Mouse (Mus musculus) urinary bladder, adult 18-20 months (tissue): Measurements from ENCODE around the gene Enpp6.
A peak's percentile ranks its signal among the peaks of the same experiment; 100 is the strongest.
"Not testable (repeated sequence)": the region's sequence is repeated elsewhere in the genome, so short reads cannot be mapped to it uniquely, and the experiment has no call there.

Experiments used
- DNase-seq, 2 experiments: peaks; one replicate each; pipeline ENCODE4 v3.0.0; 2022; ENCODE audit warnings: low spot score in 2 of 2, mixed read lengths in 2 of 2

Gene Enpp6

GRCm38 (mm10) chr8:46995931-46996664 is 9.4 kb downstream of the Enpp6 start:
- DNase-seq: no peak

GRCm38 (mm10) chr8:47005676-47006075 is 19.0 kb downstream of the Enpp6 start:
- DNase-seq: no peak

GRCm38 (mm10) chr8:47006785-47007184 is 20.1 kb downstream of the Enpp6 start:
- no peak for DNase-seq

GRCm38 (mm10) chr8:47008220-47008773 is 21.6 kb downstream of the Enpp6 start:
- DNase-seq: no peak

- DNase-seq: peak; percentile 18 to 51
These were observed 29.7 kb downstream of the Enpp6 start for GRCm38 (mm10) chr8:47016268-47016946.

- no peak for DNase-seq
These were observed 34.5 kb downstream of the Enpp6 start for GRCm38 (mm10) chr8:47021135-47021555.

- DNase-seq: no peak
These were observed 37.9 kb downstream of the Enpp6 start for GRCm38 (mm10) chr8:47024612-47025011.

GRCm38 (mm10) chr8:47026841-47027490 is 40.3 kb downstream of the Enpp6 start:
- DNase-seq: no peak

- no peak for DNase-seq
These were observed 41.8 kb downstream of the Enpp6 start for GRCm38 (mm10) chr8:47028474-47028873.

- no peak for DNase-seq
These were observed 43.6 kb downstream of the Enpp6 start for GRCm38 (mm10) chr8:47030321-47030720.

- no peak for DNase-seq
These were observed 45.4 kb downstream of the Enpp6 start for GRCm38 (mm10) chr8:47032081-47032480.

GRCm38 (mm10) chr8:47033976-47034375 is 47.3 kb downstream of the Enpp6 start:
- no peak for DNase-seq

- no peak for DNase-seq
These were observed 49.8 kb downstream of the Enpp6 start for GRCm38 (mm10) chr8:47036501-47036900.

- DNase-seq: no peak
These were observed 50.7 kb downstream of the Enpp6 start for GRCm38 (mm10) chr8:47037405-47037804.

- not testable (repeated sequence) for DNase-seq
These were observed 53.5 kb downstream of the Enpp6 start for GRCm38 (mm10) chr8:47040215-47040614.

- no peak for DNase-seq
These were observed 59.7 kb downstream of the Enpp6 start for GRCm38 (mm10) chr8:47046340-47046739.

- DNase-seq: no peak
These were observed 60.5 kb downstream of the Enpp6 start for GRCm38 (mm10) chr8:47047146-47047545.

GRCm38 (mm10) chr8:47048584-47048983 is 61.9 kb downstream of the Enpp6 start:
- no peak for DNase-seq

GRCm38 (mm10) chr8:47052643-47053042 is 66.0 kb downstream of the Enpp6 start:
- DNase-seq: no peak

GRCm38 (mm10) chr8:47056086-47056485 is 69.4 kb downstream of the Enpp6 start:
- no peak for DNase-seq

GRCm38 (mm10) chr8:47058526-47058925 is 71.8 kb downstream of the Enpp6 start:
- DNase-seq: no peak

GRCm38 (mm10) chr8:47058971-47059370 is 72.3 kb downstream of the Enpp6 start:
- DNase-seq: no peak
